Mouse (Mus musculus) liver, embryonic 16.5 days (tissue): ENCODE data around the gene Barhl2. TPM values are rescaled to one million over a fixed set of nuclear protein-coding genes. Genes with fewer than 3 reads are reported as not detected.

Experiments used
- ATAC-seq: fragments of 200-750 bp; cut with Nextera tagmentation; 2 replicates; pipeline ENCODE4 v1.8.0; 2017; ENCODE audit warnings: low read depth, mild to moderate bottlenecking, moderate number of reproducible peaks, moderate library complexity
- H3K27ac ChIP-seq: fragments of 300-500 bp; sonication (generic); 2 replicates; pipeline ENCODE4 v1.5.1; 2014; ENCODE audit warnings: mild to moderate bottlenecking, low read length
- H3K27me3 ChIP-seq: fragments of 300-500 bp; sonication (generic); 2 replicates; pipeline ENCODE4 v1.6.1; 2014; ENCODE audit warnings: low read depth, low read length, mixed read lengths; ENCODE audit not compliant: control insufficient read depth, insufficient read depth
- H3K36me3 ChIP-seq: fragments of 300-500 bp; sonication (generic); 2 replicates; pipeline ENCODE4 v1.6.1; 2014; ENCODE audit warnings: mild to moderate bottlenecking; ENCODE audit not compliant: control insufficient read depth, insufficient read depth
- H3K4me1 ChIP-seq: fragments of 300-500 bp; sonication (generic); 2 replicates; pipeline ENCODE4 v1.6.1; 2014; ENCODE audit warnings: low read depth, low read length, mixed read lengths; ENCODE audit not compliant: control insufficient read depth
- H3K4me2 ChIP-seq: fragments of 300-500 bp; sonication (generic); 2 replicates; pipeline ENCODE4 v1.6.1; 2014; ENCODE audit warnings: low read depth, low read length, mixed read lengths
- H3K4me3 ChIP-seq: fragments of 300-500 bp; sonication (generic); 2 replicates; pipeline ENCODE4 v1.5.1; 2014; ENCODE audit warnings: low read depth, mild to moderate bottlenecking, low read length
- H3K9ac ChIP-seq: fragments of 300-500 bp; sonication (generic); 2 replicates; pipeline ENCODE4 v1.6.1; 2014; ENCODE audit warnings: low read depth, low read length
- H3K9me3 ChIP-seq: fragments of 300-500 bp; sonication (generic); replicated peaks from 2 replicates; pipeline ENCODE4 v1.6.1; 2016; ENCODE audit warnings: low read length; ENCODE audit not compliant: control insufficient read depth
- WGBS: fragments of 180-500 bp; shearing (Covaris S2); extraction: QIAGEN DNeasy Blood & Tissue Kit; methylation state at CpG from one replicate; pipeline ENCODE4 v1.1.7; 2014; ENCODE audit not compliant: insufficient replicate concordance; 5-methylcytosine and 5-hydroxymethylcytosine counted together
- polyA plus RNA-seq: library from polyadenylated mRNA; unstranded; fragments of >200 nt; fragmentation: Nextera tagmentation; extraction: Ambion mirVana; gene quantifications from 2 replicates; pipeline ENCODE4 v1.2.1, GENCODE M21; 2015

Barhl2 gene
- polyA plus RNA-seq, 1 experiment from 2014 or later: not detected

- H3K27ac ChIP-seq: no peak overlapping the region
- no peak overlapping the region for H3K9ac ChIP-seq
- H3K4me3 ChIP-seq: no peak overlapping the region
- H3K36me3 ChIP-seq: no peaks in the 10 kb centered on the region
- WGBS: under 1% methylated on average over 63 of the region's 63 CpGs
- peaks cover 95% of the 10 kb centered on the region for H3K27me3 ChIP-seq
- H3K4me2 ChIP-seq: no peak overlapping the region
- ATAC-seq: no peak
- peaks cover 3% of the 10 kb centered on the region for H3K4me1 ChIP-seq
- no peaks in the 10 kb centered on the region for H3K9me3 ChIP-seq
These were observed 648 bp downstream of the Barhl2 start for GRCm38 (mm10) chr5:106457111-106457925.

GRCm38 (mm10) chr5:106455984-106456383 lies 2.0 kb downstream of the Barhl2 start:
- no peak for ATAC-seq
- H3K27me3 ChIP-seq: peaks cover 95% of the 10 kb centered on the region
- no peak overlapping the region for H3K4me2 ChIP-seq
- no peak overlapping the region for H3K4me3 ChIP-seq
- peaks cover 3% of the 10 kb centered on the region for H3K4me1 ChIP-seq
- WGBS: 2% methylated on average over 7 of the region's 7 CpGs
- H3K27ac ChIP-seq: no peak overlapping the region
- no peaks in the 10 kb centered on the region for H3K36me3 ChIP-seq
- no peaks in the 10 kb centered on the region for H3K9me3 ChIP-seq
- no peak overlapping the region for H3K9ac ChIP-seq

GRCm38 (mm10) chr5:106455106-106455920 lies 2.7 kb downstream of the Barhl2 start:
- Histone ChIP-seq H3K4me3 (no peak overlapping the region), H3K4me2 (no peak overlapping the region), H3K27ac (no peak overlapping the region), H3K27me3 (peaks cover 95% of the 10 kb centered on the region), H3K4me1 (peaks cover 3% of the 10 kb centered on the region), H3K36me3 (no peaks in the 10 kb centered on the region), H3K9me3 (no peaks in the 10 kb centered on the region), H3K9ac (no peak overlapping the region)
- no peak for ATAC-seq
- 3% methylated on average over 17 of the region's 17 CpGs for WGBS

- WGBS: 2% methylated on average over 9 of the region's 9 CpGs
- Histone ChIP-seq H3K4me2 (no peak overlapping the region), H3K9me3 (no peaks in the 10 kb centered on the region), H3K36me3 (no peaks in the 10 kb centered on the region), H3K4me1 (peaks cover 3% of the 10 kb centered on the region), H3K4me3 (no peak overlapping the region), H3K27ac (no peak overlapping the region), H3K9ac (no peak overlapping the region), H3K27me3 (peaks cover 95% of the 10 kb centered on the region)
- ATAC-seq: no peak
These were observed 3.4 kb downstream of the Barhl2 start for GRCm38 (mm10) chr5:106454411-106455105.

- no peak overlapping the region for H3K4me3 ChIP-seq
- H3K27ac ChIP-seq: no peak overlapping the region
- no peak for ATAC-seq
- no peak overlapping the region for H3K4me2 ChIP-seq
- no peak overlapping the region for H3K9ac ChIP-seq
- H3K27me3 ChIP-seq: peaks cover 95% of the 10 kb centered on the region
- peaks cover 3% of the 10 kb centered on the region for H3K4me1 ChIP-seq
- H3K36me3 ChIP-seq: no peaks in the 10 kb centered on the region
- 2% methylated on average over 13 of the region's 13 CpGs for WGBS
- no peaks in the 10 kb centered on the region for H3K9me3 ChIP-seq
These were observed 4.1 kb downstream of the Barhl2 start for GRCm38 (mm10) chr5:106453886-106454321.

- H3K36me3 ChIP-seq: no peaks in the 10 kb centered on the region
- no peak overlapping the region for H3K4me2 ChIP-seq
- ATAC-seq: no peak
- no peak overlapping the region for H3K4me3 ChIP-seq
- WGBS: 3% methylated on average over 41 of the region's 45 CpGs
- no peaks in the 10 kb centered on the region for H3K9me3 ChIP-seq
- H3K9ac ChIP-seq: no peak overlapping the region
- H3K4me1 ChIP-seq: no peaks in the 10 kb centered on the region; the same call in 1 of the 2 replicates
- peaks cover 95% of the 10 kb centered on the region for H3K27me3 ChIP-seq
- H3K27ac ChIP-seq: no peak overlapping the region
These were observed 4.6 kb downstream of the Barhl2 start for GRCm38 (mm10) chr5:106453181-106453885.

GRCm38 (mm10) chr5:106452686-106453085 lies 5.3 kb downstream of the Barhl2 start:
- Histone ChIP-seq H3K27me3 (peaks cover 95% of the 10 kb centered on the region), H3K36me3 (no peaks in the 10 kb centered on the region), H3K9me3 (no peaks in the 10 kb centered on the region), H3K4me1 (no peaks in the 10 kb centered on the region), H3K9ac (no peak overlapping the region), H3K4me2 (no peak overlapping the region), H3K27ac (no peak overlapping the region), H3K4me3 (no peak overlapping the region)
- ATAC-seq: no peak
- WGBS: 8% methylated on average over 4 of the region's 4 CpGs

- H3K4me1 ChIP-seq: no peaks in the 10 kb centered on the region
- H3K9me3 ChIP-seq: no peaks in the 10 kb centered on the region
- no peak overlapping the region for H3K9ac ChIP-seq
- ATAC-seq: no peak
- 2% methylated on average over 32 of the region's 32 CpGs for WGBS
- peaks cover 95% of the 10 kb centered on the region for H3K27me3 ChIP-seq
- no peaks in the 10 kb centered on the region for H3K36me3 ChIP-seq
- no peak overlapping the region for H3K27ac ChIP-seq
- no peak overlapping the region for H3K4me2 ChIP-seq
- no peak overlapping the region for H3K4me3 ChIP-seq
These were observed 6.1 kb downstream of the Barhl2 start for GRCm38 (mm10) chr5:106451681-106452440.
